Mouse (Mus musculus): Measurements from ENCODE around the gene Tac4.
A peak's percentile ranks its signal among the peaks of the same experiment; 100 is the strongest.

Gene Tac4

DNA sequence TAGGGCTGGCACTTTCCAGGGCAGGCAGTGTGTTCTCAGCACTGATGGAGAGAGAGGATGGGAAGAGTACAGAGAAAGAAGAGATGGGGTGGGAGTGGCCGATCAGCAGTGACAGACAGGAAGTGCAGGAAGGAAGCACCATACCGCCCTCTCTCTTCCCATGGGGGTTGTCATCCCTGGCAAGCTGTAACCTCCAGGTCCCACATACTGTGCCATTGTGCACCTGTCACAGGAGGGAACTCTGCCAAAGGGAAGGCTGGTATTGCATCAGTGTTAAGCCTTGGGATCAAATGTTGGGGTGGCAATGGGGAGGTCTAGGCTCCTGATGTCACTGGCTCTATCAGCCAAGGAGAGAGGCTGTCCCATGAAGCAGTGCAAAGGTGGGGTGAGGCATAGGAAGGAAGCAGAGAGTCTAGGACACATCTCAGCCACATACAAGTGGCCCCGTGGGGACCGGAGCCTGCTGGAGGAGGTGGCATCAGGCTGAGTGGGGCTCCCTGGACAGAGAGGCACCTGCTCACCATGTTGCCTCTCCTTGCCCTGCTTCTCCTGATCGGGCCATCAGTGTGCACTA, at the start of gene Tac4:
TSS of gene Tac4 (plus strand) at position 352 of the 574 bp plus-strand sequence.
- DNase-seq: no peak

DNA sequence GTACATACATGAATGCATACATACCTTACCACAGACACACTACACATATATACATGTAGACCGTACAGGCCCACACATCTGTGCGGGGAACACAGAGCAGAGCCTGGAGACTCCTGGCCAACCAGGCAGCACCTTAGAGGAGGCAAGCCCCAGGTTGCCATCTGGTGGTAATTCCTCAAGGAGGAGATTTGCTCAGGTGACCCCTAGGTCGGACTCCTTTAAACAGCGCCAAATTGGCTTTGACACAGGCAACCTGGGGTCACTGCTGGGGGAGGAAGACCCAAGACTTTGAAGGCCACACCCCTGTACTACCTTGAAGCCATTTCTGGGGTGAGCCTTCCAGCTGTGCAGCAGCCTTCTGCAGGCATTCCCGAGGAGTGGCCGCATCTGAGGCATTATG, 47.7 kb upstream of the Tac4 start:
- DNase-seq: no peak

DNA sequence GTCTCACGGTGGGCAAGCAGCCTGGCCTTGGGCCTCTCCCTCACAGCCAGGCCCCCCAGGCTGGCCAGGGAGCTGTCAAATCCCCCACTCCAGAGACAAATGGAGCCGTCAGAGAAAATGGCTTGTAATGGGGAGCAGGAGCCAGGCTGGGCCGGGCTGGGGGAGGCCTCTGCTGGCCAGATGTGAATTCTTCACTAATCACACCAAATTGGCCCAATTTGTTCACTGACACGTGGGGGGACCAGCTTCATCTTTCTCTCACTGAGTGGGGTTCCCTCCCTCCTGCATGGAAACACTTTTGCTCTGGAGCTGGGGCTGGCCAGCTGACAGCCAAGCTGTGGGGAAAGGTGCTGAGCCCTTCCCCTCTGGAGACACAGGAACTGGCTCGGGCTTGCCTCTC, 47.0 kb upstream of the Tac4 start:
- DNase-seq: no peak

DNA sequence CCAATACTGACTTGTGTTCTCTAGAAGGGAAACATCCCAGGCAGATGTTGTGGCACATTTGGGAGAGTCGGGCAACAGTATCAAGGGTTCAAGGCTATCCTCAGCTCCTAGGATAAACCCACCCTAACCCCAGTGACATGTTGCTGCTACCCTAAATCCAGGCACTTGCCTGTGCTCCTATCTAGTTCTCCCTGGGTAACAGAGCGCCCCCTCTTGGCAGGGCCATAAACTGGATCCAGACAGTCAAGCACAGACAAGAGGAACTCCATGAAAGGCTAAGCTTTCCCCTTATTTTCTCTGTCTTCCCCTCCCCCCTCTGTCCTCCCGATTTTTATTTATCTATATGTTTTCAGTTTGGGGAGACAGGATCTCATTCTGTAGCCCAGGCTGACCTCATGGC, 45.1 kb upstream of the Tac4 start:
- peak; percentile 34 for DNase-seq

DNA sequence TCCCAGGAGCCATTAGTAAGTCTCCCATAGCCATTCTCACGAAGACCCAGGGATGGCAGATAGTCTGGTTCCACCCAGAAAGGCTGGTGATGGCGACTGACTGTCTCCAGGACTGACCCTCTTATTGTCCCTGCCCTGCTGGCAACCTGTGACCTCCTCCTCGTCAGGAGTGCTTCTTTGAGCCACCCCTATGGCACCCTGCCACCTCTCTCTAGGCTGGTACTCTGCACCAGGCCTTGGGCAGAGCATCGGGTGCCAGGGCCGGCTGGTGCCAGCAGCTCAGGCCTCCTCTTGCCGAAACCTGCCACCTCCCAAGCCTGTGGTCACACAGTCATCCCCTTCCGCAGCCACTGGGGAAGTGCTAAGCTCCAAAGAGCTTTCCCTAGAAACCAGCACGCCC, 42.2 kb upstream of the Tac4 start:
- DNase-seq: no peak

DNA sequence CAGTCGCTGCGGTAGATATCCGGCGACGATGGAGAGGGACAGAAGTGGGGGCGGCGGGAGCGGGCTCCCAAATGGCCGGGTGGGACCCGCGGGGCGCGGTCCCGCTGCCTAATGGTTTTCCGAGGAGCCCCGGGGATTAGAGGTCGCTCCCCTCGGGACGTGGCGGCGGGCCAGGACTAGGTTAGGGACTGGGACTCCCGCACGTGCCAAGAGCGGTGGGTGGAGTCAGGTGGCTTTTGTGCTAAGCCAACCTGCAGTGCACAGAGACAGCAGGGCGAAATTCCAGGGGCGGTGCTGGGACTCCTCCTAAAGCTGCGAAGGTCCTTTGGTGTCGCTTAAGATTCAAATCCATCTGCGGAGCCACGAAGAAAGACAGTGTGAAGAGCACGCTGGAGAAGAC, 37.9 kb upstream of the Tac4 start:
- peak; percentile 20 for DNase-seq

DNA sequence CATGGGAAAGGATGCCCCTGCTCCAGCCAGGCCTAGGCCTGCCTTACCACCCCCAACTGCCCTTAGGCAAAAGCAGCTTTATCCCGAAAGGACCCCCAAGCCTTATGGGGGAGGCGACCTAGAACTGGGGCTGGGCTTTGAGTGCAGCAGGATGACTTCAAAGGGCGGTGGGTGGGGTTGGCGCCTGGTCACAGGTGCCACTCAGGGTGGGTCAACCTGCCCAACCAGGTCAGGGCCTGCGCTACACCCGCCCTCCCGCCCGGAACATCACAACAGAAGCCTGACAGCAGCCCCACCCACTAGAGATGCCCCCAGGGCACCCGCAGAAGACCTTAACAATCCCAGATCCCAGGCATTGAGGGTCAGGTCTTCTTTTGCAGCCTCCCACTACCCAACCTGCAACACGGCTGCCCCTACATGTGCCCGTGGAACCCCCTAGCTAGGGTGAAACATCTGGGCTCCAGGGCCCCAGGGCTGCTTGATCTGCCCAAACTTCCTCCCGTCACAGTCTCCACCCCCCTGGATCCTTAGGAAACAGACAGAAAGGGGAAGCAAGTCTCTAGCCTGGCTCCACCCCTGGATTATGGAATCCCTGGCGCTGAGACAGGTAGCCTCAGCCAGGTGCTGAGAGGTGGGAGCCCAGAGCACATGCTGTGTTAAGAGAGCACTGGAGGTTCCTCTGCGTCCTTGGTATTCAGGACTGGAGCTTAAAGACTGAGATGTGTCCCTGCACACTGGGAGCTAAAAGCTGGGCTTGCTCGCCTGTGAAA, 37.0 kb upstream of the Tac4 start:
- DNase-seq: no peak

DNA sequence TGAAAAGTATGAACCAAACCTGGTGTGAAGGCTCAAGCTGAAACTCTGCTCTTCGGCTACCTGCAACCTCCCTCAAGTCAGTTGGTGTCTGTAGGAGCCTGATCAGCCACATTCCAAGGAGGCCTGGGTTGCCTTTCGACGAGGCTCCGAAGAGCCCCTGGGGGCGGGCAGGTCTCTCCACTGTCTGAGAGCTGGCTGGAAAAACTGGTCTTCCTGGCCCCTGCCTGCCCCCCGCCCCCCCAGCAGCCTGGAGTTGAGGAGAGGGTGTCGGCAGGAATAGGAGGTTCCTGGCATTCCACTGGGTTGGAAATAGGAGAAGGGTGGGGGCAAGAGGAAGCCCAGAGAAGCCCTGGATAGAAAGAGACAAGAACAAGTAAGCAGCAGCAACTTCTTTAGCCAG, 35.9 kb upstream of the Tac4 start:
- DNase-seq: no peak

DNA sequence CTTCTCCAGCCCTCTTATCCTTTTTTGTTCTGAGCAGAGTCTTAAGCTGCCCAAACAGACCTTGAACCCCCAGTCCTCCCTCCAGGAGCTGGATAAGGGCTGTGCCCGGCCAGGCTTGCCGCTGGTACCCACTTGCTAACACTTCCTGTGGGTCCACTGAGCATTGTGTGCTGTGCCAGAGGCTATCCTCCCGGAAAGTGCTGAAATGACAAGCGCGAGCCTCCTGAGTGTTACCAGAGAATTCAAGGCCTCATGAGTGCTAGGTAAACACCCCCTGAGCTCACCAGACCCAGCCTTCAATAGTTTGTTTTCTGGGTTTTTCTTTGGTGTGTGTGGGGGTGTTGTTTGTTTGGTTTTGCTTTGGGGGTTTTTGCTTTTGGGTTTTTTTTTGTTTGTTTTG, 33.9 kb upstream of the Tac4 start:
- DNase-seq: no peak

DNA sequence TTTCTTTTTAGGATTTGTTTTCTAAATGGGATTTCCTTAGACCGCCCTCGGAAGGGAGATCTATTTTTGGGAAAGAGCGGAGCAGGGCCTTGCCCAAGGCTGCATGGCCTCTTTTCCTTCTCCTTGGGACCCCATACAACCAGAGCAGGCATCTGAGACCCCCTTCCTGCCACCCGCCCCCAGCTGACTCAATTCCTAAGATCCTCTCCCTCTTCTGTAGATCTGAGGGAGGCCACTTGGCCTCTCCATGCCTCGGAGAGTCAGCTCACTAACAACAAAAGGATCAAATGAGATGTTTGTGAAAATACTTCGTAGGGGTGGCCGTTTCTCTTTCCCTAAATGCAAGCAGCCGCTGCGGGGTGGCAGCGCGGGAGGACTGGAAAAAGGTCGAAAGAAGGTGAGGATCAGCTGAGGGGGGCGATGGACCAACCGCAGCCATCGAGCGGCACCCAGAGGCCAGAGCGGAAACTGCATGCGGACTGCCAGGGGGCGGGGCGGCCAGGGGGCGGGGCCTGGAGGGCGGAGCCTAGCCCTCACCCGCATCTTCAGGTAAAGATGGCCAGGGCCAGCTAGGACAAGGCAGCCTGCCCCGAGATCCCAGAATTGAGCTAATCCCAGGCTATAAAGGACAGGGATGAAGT, 29.5 kb upstream of the Tac4 start:
- peak; percentile 74 for DNase-seq

DNA sequence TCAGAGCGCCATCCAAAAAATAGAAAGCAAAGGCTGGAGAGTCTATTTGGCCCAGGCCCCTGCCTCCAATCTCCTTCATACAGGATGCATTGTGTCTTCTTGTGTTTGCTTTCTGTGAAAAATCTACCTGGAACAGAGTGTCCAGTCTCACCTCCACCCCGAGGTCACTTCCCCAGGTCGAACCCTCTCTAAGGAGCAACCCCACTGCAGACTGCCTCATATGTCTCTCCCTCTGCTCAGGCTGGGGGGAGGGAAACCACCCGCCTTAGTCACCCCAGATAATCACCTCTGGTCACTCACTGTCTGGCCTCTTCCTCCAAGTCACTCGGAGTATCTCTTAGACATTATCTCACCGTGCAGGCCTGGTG, 29.0 kb upstream of the Tac4 start:
- DNase-seq: no peak

DNA sequence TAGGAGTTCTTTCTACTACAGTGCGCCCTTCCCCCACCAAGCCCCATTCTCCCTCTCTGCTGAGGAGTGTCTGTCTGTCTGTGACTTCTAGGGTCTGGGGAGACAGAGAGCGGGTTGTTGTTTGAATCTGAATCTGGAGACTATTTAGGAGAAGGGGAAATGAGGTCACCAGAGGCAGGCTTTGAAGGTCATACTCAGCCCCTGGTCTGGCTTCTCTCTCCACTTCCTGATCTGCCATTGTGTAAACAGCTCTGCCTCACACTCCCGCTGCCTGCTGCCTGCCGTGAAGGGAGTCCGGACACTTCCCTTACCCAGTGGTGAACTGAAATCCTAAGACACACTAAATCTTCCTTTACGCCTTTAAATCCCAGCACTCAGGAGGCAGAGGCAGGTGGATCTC, 22.9 kb upstream of the Tac4 start:
- DNase-seq: no peak

DNA sequence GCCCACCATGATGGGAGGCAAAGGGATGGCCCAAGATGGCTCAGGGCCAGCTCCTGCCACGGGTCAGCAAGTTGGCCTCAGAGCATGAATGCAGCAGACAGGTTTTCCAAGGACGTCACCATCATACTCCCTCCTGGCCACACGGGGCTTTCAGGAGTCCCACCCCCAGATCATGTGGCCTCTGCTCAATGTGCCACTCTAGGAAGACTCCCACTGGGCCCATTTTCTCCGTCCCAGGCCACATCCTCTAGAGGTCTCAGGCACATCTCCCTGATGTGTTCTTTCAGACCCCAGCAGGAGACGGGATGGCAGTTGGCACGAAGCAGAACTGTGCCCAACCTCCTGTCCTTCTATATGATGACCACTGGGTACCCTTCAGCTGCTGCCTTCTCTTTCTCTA, 18.7 kb upstream of the Tac4 start:
- DNase-seq: no peak

DNA sequence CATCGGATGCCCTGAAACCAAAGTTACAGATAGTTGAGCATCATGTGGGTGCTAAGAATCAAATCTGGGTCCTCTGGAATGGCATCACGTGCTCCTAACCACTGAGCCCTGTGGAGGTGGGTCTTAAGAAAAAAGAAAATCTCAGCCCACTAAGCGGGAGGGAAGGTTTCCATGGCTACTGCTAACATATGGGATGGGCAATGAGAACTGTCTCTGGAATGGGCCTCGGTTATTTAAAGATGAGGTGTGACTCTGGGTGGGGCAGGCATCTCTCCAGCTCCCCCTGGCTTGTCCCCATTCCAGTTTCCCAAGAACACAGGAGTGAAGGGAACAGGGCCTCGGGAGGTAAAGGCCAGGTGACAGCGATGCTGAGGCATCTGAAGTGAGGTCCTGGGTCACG, 15.9 kb upstream of the Tac4 start:
- DNase-seq: no peak

DNA sequence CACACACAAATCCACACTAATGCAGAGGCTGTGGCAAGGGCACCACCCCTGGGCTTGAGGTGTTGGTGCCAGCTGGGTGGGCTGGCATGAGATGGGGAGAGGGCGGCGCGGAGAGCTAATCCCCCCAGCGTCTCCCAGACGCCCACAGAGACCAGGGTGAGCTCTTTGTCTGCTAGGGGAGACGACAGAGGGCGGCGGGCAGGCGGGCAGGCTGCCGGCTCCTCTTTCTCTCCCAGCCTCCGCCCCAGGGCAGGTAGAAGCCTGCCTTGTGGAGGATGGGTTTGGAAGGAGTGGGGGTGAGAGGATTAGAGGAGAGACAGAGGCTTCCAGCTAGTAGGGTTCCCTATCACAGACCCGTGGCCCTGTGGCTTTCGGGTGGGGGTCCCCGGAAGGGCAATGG, 14.3 kb upstream of the Tac4 start:
- DNase-seq: no peak

DNA sequence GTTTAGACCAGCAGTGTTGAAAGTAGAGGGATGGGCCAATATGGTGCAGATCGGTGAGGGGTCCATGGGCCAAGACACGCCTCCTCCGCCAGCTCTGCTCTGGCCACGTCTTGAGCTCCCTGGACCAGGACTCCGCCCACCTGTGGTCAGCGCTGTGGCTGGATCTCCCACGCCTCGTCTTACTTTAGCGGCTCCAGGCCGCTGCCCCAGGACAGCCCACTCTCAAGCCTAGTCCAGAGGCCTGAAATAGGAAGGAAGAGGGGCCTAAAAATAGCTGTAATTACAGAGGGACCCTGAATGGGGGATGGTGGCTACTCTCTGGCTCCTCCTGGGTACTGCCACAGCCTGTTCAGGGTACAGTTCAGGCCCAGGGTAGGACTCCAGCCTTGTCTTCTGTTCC, 11.2 kb upstream of the Tac4 start:
- DNase-seq: peak; percentile 33

DNA sequence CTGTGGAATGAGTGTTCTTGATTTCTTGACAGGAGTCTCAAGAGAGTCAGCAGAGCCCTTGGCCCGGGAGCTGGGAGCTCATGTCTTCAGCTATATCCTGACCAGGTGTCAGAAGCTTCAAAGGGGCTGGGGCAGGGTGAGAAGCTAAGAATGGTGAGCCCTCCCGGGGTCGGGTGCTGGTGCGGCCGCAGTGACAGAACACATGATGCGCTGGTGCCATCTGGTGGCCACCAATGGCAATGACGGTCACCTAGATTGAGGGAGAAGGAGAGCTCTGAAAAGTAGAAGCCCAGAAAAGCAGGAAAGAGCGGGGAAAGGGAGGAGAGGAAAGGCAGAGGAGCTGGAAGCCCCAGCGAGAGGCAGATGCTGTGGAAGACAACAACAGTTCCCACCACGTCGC, 10.0 kb upstream of the Tac4 start:
- DNase-seq: peak; percentile 76

DNA sequence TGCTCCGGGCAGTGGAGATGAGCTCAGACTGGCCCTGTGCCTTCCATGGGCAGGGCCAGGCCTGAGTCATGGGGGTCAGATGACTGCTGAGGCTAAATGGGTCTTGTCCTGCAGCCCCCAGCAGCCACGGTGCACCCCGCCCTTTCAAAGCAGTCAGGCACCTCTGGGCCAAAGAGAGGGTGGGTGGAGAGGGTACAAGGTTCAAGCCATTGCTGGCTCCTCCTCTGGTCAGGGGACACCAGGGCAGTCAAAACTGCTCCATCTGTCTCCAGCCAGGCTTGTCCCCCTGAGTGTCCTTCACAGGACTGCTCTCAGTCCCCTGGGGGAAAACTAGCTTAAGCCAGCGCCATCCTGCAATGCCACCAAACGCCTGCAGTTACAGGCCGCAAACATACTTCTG, 9.2 kb upstream of the Tac4 start:
- peak; percentile 41 for DNase-seq

DNA sequence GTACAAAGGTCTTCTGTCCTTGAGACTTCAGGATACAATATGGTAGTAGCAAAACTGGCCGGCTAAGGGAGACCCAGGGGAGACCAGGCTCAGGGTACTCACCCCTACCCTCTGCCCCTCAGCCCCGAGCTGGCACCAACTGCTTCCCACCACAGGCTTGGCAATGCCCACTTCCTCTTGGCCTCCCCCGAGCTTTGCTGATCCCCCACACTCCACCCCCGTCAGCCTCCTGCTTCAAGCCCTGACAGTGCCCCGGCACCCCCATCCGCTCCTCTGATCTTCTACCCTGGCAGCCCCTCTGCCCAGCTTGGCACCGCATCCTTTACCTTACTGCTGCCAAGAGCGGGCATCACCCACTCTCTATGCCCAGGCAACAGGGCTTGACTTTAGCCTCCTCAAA, 7.2 kb upstream of the Tac4 start:
- DNase-seq: no peak

DNA sequence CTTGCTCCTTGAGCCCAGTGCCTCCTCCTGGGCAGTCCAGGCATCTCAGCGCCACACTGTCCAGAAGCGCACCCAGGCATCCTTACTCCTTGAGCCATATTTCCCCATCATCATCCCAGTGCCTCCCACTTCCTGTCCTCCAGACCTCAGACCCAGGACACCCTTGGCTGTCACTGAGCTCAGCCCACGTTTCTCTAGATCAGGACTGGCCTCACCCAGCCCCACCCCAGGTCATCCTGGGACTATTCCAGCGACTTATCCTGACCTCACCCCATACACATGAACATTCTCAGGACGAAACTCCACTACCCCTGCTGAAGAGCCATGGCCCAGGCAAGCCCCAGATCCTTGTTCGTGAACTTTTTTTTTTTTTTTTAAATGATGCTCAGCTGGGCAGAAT, 5.6 kb upstream of the Tac4 start:
- DNase-seq: no peak

DNA sequence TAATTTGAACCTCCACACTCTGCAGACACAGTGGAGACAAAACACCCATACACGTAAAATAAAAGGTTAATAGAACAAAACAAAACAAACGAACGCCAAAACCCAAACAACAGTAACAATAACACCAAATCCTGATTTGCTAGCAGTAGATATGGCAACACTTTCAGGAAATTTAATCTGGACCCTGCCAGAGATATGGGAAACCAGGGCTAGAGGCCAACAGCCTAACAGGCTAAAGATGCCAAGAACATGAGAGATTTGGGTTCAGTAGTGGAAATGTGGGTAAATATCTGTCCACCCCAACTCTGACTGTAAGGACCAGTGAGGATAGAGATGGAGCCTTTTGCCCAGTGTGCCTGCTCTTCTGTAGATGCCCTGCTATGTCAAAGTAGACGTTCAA, 3.4 kb upstream of the Tac4 start:
- no peak for DNase-seq

DNA sequence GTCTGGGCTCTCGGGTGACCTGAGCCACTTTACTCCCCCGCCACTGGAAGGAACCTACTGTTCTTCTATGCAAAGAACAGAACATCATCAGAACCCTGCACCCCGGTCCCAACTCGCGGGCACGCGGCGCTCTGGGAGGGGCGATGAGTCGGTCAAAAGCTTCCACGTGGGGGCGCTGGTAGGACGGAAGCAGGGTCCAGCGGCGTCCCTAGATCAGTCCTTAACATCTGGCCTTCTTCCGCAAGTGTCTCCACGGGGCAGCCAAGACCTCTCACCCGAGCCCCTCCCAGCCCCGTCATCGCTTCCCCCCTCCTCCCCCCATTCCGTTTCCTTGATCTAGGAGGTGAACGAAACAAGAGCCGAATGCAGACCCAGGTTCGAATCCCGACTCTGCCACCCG, 2.8 kb upstream of the Tac4 start:
- peak; percentile 85 for DNase-seq

DNA sequence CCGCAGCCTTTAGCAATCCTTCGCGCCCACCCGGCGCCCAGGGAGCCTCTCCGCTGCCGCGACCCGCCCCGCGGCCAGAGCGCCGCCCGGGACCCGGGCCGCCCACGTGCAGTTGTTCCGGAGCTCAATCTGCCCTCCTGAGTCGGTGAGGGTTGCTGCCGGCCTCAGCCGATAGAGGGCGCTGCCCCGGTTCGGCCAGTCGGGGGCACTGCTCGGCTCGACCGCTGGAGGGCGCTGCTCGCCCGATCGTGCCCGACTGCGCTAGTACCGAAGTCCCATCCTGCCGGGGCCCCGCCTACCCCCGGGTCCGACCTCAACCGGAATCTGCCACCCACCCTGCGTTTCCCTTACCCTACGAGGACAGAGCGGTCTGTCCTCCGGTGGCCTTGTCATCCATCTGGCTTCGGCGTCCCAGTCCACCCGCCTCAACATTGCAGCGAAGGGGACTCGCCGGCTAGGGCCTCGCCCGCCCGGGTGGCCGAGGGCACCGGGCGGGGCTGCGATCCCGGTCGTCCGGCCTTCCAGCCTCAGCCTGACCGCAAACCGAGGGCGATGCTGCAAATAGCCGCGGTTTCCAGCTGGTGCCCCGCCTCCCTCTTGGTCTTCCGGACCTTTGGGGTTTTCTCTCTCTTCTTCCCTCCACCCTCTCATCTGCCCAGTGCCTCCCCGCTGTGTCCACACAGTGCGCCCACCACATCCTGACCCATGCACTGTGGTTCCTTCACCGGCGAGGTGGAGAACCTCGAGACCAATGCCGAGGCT, 2.1 kb upstream of the Tac4 start:
- peak; percentile 87 for DNase-seq
